Mouse (Mus musculus): ENCODE data around the gene Gpank1. TPM values are rescaled to one million over a fixed set of nuclear protein-coding genes. Genes with fewer than 3 reads are reported as not detected.

Gene Gpank1
- total and polyA plus RNA-seq, 3 experiments, result 40.4 to 44.7 TPM; not detected in 1

DNA sequence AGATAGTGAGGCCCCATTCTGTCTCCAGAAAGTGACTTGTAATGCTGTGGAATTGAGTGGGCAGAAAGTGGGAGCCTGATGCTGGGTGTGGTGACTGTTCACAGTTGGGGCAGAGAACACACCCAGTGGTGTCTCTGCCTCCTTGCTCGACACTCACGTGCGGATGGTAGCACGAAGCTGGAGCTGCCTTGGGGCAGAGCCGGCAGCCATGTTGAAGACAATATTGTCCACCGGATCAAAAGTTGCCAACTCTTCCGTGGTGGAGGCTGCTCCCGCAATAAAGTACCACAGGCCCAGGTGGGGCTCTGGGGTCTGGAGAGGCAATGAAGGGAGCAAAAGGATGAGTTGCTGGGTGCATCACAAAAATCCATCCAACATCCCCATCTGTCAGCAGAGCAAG lies 9.8 kb downstream of the Gpank1 start:
- peaks cover 0 to 3% of the 10 kb centered on the region in 2 experiments; a peak in 1 of 4 replicates for H3K36me3 ChIP-seq (ENCODE audit: control insufficient read depth in 1 of 2, insufficient read depth in 2 of 2, low read length in 2 of 2)
- peaks cover 0 to 5% of the 10 kb centered on the region in 2 experiments; a peak in 1 of 4 replicates for H3K4me1 ChIP-seq (ENCODE audit: control insufficient read depth in 1 of 2, insufficient read depth in 2 of 2, low read length in 2 of 2)
- TF ChIP-seq CHD1 (IDR thresholded peaks at IDR 0.05; ENCODE audit: low read depth, low read length) (no peak), MYB (IDR thresholded peaks at IDR 0.05; ENCODE audit: low read depth, low read length) (no peak), MAFK (IDR thresholded peaks at IDR 0.05; ENCODE audit: borderline replicate concordance, low read depth, low read length) (no peak), ZC3H11A (IDR thresholded peaks at IDR 0.05; ENCODE audit: low read depth, low read length) (no peak), CHD2 (IDR thresholded peaks at IDR 0.05; ENCODE audit: low read length) (no peak), MAX (IDR thresholded peaks at IDR 0.05; ENCODE audit: low read length) (no peak), ELF1 (IDR thresholded peaks at IDR 0.05; ENCODE audit: low read depth, low read length) (no peak), POLR2AphosphoS2 (IDR thresholded peaks at IDR 0.05; ENCODE audit: low read length) (no peak), GATA1 (IDR thresholded peaks at IDR 0.05; ENCODE audit: low read depth, low read length) (no peak), HCFC1 (IDR thresholded peaks at IDR 0.05; ENCODE audit: low read depth, low read length) (no peak), CTCF (IDR thresholded peaks at IDR 0.05 in 2 of 3, conservative IDR thresholded peaks at IDR 0.05 in 1 of 3; ENCODE audit: control insufficient read depth in 1 of 3, insufficient read depth in 1 of 3, low read depth in 2 of 3, low read length in 3 of 3, poor library complexity in 1 of 3, severe bottlenecking in 1 of 3) (no peak), MEF2A (IDR thresholded peaks at IDR 0.05; ENCODE audit: extremely low read depth, insufficient replicate concordance, low read depth, low read length, poor library complexity, severe bottlenecking) (no peak)
- no peak overlapping the region for H3K9ac ChIP-seq (ENCODE audit: control insufficient read depth, low read depth, low read length, poor library complexity, severe bottlenecking)
- H3K27ac ChIP-seq (ENCODE audit: control insufficient read depth, low read depth, low read length), result no peak overlapping the region
- no peaks in the 10 kb centered on the region for H3K9me3 ChIP-seq (replicated peaks; ENCODE audit: insufficient read depth, low read length)
- H3K4me3 ChIP-seq (ENCODE audit: control insufficient read depth in 1 of 2, insufficient read depth in 1 of 2, low read depth in 2 of 2, low read length in 2 of 2), result no peak overlapping the region
- no peak for DNase-seq (ENCODE audit: low read depth, low spot score)
- H3K79me2 ChIP-seq (ENCODE audit: control insufficient read depth, insufficient read depth, low read length, poor library complexity), result peaks cover 30% of the 10 kb centered on the region
- no peaks in the 10 kb centered on the region for H3K27me3 ChIP-seq (ENCODE audit: control insufficient read depth in 1 of 2, insufficient read depth in 2 of 2, low read length in 2 of 2)

GRCm38 (mm10) chr17:35131500-35132173 lies 10.4 kb downstream of the Gpank1 start, which contains the start of gene Apom:
Gene Apom, minus strand, starts transcription at chr17:35132050.
- Histone ChIP-seq H3K4me3 (ENCODE audit: control insufficient read depth in 1 of 2, insufficient read depth in 1 of 2, low read depth in 2 of 2, low read length in 2 of 2) (no peak within 1 kb of the TSS), H3K79me2 (ENCODE audit: control insufficient read depth, insufficient read depth, low read length, poor library complexity) (peaks cover 31% of the 10 kb centered on the region), H3K9me3 (replicated peaks; ENCODE audit: insufficient read depth, low read length) (no peaks in the 10 kb centered on the region), H3K27ac (ENCODE audit: control insufficient read depth, low read depth, low read length) (no peak within 1 kb of the TSS), H3K4me1 (ENCODE audit: control insufficient read depth in 1 of 2, insufficient read depth in 2 of 2, low read length in 2 of 2) (peaks cover 0 to 9% of the 10 kb centered on the region in 2 experiments; a peak in 2 of 4 replicates), H3K36me3 (ENCODE audit: control insufficient read depth in 1 of 2, insufficient read depth in 2 of 2, low read length in 2 of 2) (peaks cover 0 to 7% of the 10 kb centered on the region in 2 experiments; a peak in 2 of 4 replicates), H3K9ac (ENCODE audit: control insufficient read depth, low read depth, low read length, poor library complexity, severe bottlenecking) (no peak within 1 kb of the TSS), H3K27me3 (ENCODE audit: control insufficient read depth in 1 of 2, insufficient read depth in 2 of 2, low read length in 2 of 2) (no peaks in the 10 kb centered on the region)
- no peak for DNase-seq (ENCODE audit: low read depth, low spot score)
- no peak for TF ChIP-seq NELFE (IDR thresholded peaks at IDR 0.05; ENCODE audit: low read depth, low read length)
- no peak for TF ChIP-seq USF2 (IDR thresholded peaks at IDR 0.05; ENCODE audit: borderline replicate concordance in 1 of 2, insufficient read depth in 1 of 2, low read depth in 1 of 2, low read length in 2 of 2)
- no peak for TF ChIP-seq MEF2A (IDR thresholded peaks at IDR 0.05; ENCODE audit: extremely low read depth, insufficient replicate concordance, low read depth, low read length, poor library complexity, severe bottlenecking)
